Mouse (Mus musculus) adrenal gland, adult 18-20 months (tissue): ENCODE data around the gene Slc25a22. TPM values are rescaled to one million over a fixed set of nuclear protein-coding genes. Genes with fewer than 3 reads are reported as not detected.

Source experiments
- DNase-seq, 2 experiments: peaks; one replicate each; pipeline ENCODE4 v3.0.0; 2021 to 2022; ENCODE audit warnings: low spot score in 2 of 2
- total RNA-seq, 2 experiments: library from RNA; stranded (reverse); gene quantifications; 1 replicate in 1 of 2; 2 replicates in 1 of 2; pipeline ENCODE4 v1.2.3; 2021

Slc25a22 gene
- total RNA-seq, 2 experiments from 2014 or later: 104 to 105 TPM

DNA sequence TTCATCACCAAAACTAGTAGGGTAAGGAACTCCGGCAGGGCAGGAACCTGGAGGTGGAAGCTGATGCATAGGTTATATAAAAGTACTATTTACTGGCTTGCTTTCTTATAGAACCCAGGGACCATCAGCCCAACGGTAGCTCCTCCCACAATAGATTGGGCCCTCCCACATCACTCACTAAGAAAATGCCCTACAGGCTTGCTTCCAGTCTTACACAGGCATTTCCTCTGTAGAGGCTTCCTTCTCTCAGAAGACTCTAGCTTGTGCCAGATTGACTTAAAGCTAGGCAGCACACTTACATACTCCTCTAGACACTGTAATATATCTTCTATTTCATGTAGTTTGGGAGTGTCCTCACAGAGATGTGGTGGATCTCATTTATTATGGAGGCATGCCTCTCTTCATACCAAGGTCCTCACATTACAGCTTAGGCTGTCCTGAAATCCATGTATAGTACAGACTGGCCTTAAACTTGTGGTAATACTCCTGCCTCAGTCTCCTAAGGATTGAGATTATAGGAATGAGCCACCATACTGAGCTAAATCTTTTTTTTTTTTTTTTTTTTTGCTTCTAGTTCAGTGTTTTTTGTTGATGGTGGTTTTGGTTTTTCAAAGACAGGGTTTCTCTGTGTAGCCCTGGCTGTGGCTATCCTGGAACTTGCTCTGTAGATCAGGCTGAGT is 49.7 kb downstream of the Slc25a22 start:
- DNase-seq: no peak

DNA sequence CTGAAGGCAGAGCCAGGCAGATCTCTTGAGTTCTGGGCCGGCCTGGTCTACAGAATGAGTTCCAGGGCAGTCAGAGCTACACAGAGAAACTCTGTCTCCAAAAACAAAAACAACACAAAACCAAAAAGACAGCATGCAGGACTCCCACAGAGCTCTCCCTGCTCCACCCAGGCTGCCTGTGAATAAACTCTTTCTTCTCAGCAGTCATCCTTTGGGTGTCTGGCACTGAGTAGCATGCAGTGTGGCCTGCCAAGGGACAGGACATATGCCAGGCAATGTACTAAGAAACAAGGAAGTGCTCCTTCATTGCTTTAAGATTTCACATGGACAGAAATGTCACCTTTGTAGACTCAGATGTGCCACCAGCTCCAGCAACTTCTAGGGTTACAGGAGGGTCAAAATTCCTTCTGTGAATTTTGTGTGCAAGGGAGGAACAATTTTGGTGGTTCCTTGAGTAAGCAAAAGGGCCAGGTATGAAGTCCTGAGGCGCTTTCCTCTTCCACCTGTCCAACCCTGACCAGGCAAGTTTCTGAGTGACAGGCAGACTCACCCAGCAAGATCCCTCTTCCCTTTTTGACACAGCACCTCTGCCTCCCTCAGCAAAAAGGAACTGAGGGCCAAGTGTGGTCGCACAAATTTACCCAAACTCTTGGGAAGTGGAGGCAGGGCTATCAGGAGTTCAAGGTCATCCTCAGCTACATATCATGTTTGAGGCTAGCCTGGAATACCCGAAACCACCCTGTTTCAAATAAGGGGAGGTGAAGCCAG is 56.4 kb downstream of the Slc25a22 start:
- no peak for DNase-seq

Other genes with a start within 250 kb of the Slc25a22 start
- 10 to 100 TPM; 87.8 to 99.7 TPM for gene Hras, start 243.9 kb downstream of the Slc25a22 start, total RNA-seq
- gene Lrrc56, start 243.7 kb downstream of the Slc25a22 start, total RNA-seq: 1 to 10 TPM; 3.9 to 6.9 TPM
- under 1 TPM; 0.13 to 0.33 TPM for gene Lmntd2, start 223.8 kb downstream of the Slc25a22 start, total RNA-seq
- gene Rassf7, start 222.0 kb downstream of the Slc25a22 start, total RNA-seq: 1 to 10 TPM; 1.4 to 2.6 TPM
- gene Phrf1, start 209.1 kb downstream of the Slc25a22 start, total RNA-seq: 10 to 100 TPM; 75.8 to 76.0 TPM
- 1 to 10 TPM; 7.9 to 8.4 TPM for gene Irf7, start 171.4 kb downstream of the Slc25a22 start, total RNA-seq
- 1 to 10 TPM; 1.6 to 9.5 TPM for gene Cdhr5, start 161.1 kb downstream of the Slc25a22 start, total RNA-seq
- not detected for gene Sct, start 158.8 kb downstream of the Slc25a22 start, total RNA-seq
- under 1 TPM; 0.19 to 0.27 TPM for gene Drd4, start 145.9 kb downstream of the Slc25a22 start, total RNA-seq
- gene Deaf1, start 110.2 kb downstream of the Slc25a22 start, total RNA-seq: 10 to 100 TPM; 21.9 to 30.3 TPM
- gene Tmem80, start 110.2 kb downstream of the Slc25a22 start, total RNA-seq: 10 to 100 TPM; 25.7 to 25.9 TPM
- 1 to 10 TPM; 1.9 to 2.7 TPM for gene Eps8l2, start 99.0 kb downstream of the Slc25a22 start, total RNA-seq
- 100 to 1,000 TPM; 677 to 814 TPM for gene Taldo1, start 45.7 kb downstream of the Slc25a22 start, total RNA-seq
- gene Gatd1, start 23.8 kb downstream of the Slc25a22 start, total RNA-seq: 10 to 100 TPM; 25.5 to 35.3 TPM
- 1 to 10 TPM; 1.7 to 2.4 TPM for gene Cend1, start 8.4 kb downstream of the Slc25a22 start, total RNA-seq
- 1 to 10 TPM; 1.1 to 1.4 TPM for gene Pidd1, start 6.1 kb upstream of the Slc25a22 start, total RNA-seq
- 1,000 to 10,000 TPM in 1 of 2 experiments, 100 to 1,000 TPM in 1; 949 to 1,096 TPM for gene Rplp2, start 9.5 kb upstream of the Slc25a22 start, total RNA-seq
- gene Pnpla2, start 17.3 kb upstream of the Slc25a22 start, total RNA-seq: 1,000 to 10,000 TPM in 1 of 2 experiments, 100 to 1,000 TPM in 1; 739 to 1,290 TPM
- 10 to 100 TPM; 11.2 to 12.5 TPM for gene Cracr2b, start 23.2 kb upstream of the Slc25a22 start, total RNA-seq
- 100 to 1,000 TPM; 317 to 379 TPM for gene Cd151, start 29.5 kb upstream of the Slc25a22 start, total RNA-seq
- 100 to 1,000 TPM; 104 to 114 TPM for gene Polr2l, start 37.2 kb upstream of the Slc25a22 start, total RNA-seq
- 10 to 100 TPM; 49.6 to 61.3 TPM for gene Tspan4, start 37.3 kb upstream of the Slc25a22 start, total RNA-seq
- 10 to 100 TPM; 54.5 to 59.0 TPM for gene Chid1, start 102.0 kb upstream of the Slc25a22 start, total RNA-seq
- 10 to 100 TPM; 56.4 to 83.8 TPM for gene Ap2a2, start 124.3 kb upstream of the Slc25a22 start, total RNA-seq
- gene Muc6, start 217.4 kb upstream of the Slc25a22 start, total RNA-seq: not detected